Mouse (Mus musculus): ENCODE measurements around the gene Smc4. TPM values are rescaled to one million over a fixed set of nuclear protein-coding genes. Genes with fewer than 3 reads are reported as not detected.

Smc4 gene
- polyA plus RNA-seq (2012; ENCODE audit: insufficient read depth, insufficient read length, missing spikeins), result 6.3 and 7.3 TPM in 2 replicates

- Histone ChIP-seq H3K27ac (replicated peaks; ENCODE audit: low read depth, low read length) (peak within 1 kb of the TSS; percentile 97), H3K4me1 (ENCODE audit: control insufficient read depth, insufficient read depth, insufficient read length, low read length) (no peaks in the 10 kb centered on the region), H3K4me3 (ENCODE audit: insufficient read depth, low read depth, low read length) (peak within 1 kb of the TSS; percentile 91)
Observed at GRCm38 (mm10) chr3:69004437-69005337, at the start of gene Smc4, which contains the start of gene Ift80. TSS of gene Smc4 (plus strand) at chr3:69004738. TSS of gene Ift80 (minus strand) at chr3:69004570.

DNA sequence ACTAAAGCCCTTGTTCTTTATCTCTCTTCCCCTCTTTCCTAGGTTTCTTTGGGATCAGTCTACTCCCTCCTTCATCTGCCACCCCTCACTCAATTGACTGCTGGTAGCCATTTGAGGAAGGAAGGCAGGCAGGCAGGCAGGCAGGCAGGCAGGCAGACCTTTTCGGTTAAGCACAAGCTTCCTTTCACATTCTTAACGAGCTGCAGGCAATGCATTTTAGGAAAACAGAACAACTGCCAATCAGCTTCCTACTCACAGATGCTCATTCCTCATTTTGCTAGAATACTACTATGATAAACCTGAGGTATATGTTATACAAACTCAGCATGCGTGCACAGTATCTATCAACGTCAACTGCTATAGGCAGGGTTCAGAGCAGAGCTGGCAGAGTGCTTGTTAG, 48.1 kb upstream of the Smc4 start:
- Histone ChIP-seq H3K4me1 (ENCODE audit: control insufficient read depth, insufficient read depth, insufficient read length, low read length) (no peaks in the 10 kb centered on the region), H3K4me3 (ENCODE audit: insufficient read depth, low read depth, low read length) (no peak overlapping the region), H3K27ac (replicated peaks; ENCODE audit: low read depth, low read length) (no peak overlapping the region)

DNA sequence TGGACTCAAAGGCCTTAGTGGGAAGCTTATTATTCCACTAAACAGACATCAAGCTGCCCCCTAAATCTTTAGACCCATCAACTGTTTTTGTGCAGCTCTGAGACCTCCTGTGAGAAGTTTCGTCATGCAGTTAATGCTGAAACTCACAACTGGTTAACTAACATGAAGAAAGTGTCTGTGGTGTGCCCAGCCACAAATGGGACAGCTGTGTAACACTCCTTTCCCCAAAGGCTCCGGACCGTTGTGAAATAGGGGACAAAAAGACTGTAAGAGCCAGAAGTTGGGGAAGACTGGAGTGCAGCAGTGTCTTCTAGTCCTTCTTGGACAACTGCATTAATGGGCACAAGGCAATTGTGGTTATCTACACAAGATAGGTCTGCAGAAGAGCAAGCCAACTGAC, 47.1 kb upstream of the Smc4 start:
- Histone ChIP-seq H3K27ac (replicated peaks; ENCODE audit: low read depth, low read length) (no peak overlapping the region), H3K4me3 (ENCODE audit: insufficient read depth, low read depth, low read length) (no peak overlapping the region), H3K4me1 (ENCODE audit: control insufficient read depth, insufficient read depth, insufficient read length, low read length) (no peaks in the 10 kb centered on the region)

DNA sequence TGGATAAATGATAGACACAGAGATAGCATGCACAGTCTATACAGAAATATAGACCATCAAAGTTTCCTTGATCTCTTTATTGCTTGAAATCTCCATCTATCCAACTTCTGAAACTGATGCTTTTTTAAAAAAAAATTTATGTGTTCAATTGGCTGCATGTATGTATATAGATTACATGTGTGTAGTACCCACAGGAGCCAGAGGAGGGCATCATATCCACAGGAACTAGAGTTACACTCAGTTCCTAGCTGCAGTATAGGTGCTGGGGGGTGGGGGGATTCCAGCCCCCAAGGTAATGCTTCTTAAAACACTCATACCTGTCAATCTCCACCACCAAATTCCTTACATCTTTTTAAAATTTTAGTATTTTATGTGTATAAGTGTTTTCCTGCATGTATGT, 39.9 kb upstream of the Smc4 start:
- H3K27ac ChIP-seq (replicated peaks; ENCODE audit: low read depth, low read length), result no peak overlapping the region
- H3K4me1 ChIP-seq (ENCODE audit: control insufficient read depth, insufficient read depth, insufficient read length, low read length), result no peaks in the 10 kb centered on the region
- H3K4me3 ChIP-seq (ENCODE audit: insufficient read depth, low read depth, low read length), result no peak overlapping the region

GRCm38 (mm10) chr3:68966527-68967285, 37.8 kb upstream of the Smc4 start:
- H3K4me1 ChIP-seq (ENCODE audit: control insufficient read depth, insufficient read depth, insufficient read length, low read length), result no peaks in the 10 kb centered on the region
- no peak overlapping the region for H3K4me3 ChIP-seq (ENCODE audit: insufficient read depth, low read depth, low read length)
- H3K27ac ChIP-seq (replicated peaks; ENCODE audit: low read depth, low read length), result no peak overlapping the region

DNA sequence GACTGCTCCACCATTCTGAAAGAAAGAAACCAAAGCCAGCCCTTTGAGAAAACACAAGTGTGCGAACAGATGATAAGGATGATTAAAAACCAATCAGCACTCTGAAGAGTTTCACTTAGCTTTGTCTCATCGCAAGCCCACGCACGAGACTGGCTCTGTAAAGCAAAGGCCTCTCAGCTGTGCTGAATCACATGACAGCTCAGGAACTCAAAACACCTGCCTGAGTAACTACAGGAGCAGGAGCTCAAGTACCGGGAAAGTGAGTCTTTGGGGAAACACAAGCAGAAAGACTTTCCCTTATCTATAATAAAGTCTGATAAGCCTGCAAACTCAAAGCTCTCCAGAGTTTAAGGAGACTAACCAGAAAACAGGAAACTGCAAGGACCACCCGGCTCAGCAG, 37.1 kb upstream of the Smc4 start:
- Histone ChIP-seq H3K4me3 (ENCODE audit: insufficient read depth, low read depth, low read length) (no peak overlapping the region), H3K27ac (replicated peaks; ENCODE audit: low read depth, low read length) (no peak overlapping the region), H3K4me1 (ENCODE audit: control insufficient read depth, insufficient read depth, insufficient read length, low read length) (no peaks in the 10 kb centered on the region)

DNA sequence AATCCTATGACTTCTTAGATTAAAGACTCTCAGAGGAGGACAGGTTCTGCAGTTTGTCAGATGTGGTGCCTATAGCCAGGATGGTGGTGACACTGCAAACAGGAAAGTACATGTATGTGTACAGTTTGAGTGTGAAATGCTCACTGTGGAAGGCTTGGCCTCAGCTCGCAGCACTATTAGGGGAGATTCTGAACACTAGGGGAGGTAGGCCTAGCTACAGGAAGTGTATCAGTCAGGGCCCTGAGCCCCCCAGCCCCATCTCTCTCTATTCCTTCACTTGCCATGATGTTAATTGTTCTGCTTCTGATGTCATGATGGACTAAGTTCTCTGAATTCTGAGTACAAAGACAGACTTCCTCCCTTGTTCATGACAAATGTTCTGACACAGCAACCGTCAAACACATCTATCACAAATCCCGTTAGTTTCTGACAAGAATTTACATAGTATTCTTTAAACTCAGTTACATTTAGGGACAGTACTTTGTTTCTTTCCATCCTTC, 35.4 kb upstream of the Smc4 start:
- no peak overlapping the region for H3K4me3 ChIP-seq (ENCODE audit: insufficient read depth, low read depth, low read length)
- H3K4me1 ChIP-seq (ENCODE audit: control insufficient read depth, insufficient read depth, insufficient read length, low read length), result no peaks in the 10 kb centered on the region
- H3K27ac ChIP-seq (replicated peaks; ENCODE audit: low read depth, low read length), result no peak overlapping the region

DNA sequence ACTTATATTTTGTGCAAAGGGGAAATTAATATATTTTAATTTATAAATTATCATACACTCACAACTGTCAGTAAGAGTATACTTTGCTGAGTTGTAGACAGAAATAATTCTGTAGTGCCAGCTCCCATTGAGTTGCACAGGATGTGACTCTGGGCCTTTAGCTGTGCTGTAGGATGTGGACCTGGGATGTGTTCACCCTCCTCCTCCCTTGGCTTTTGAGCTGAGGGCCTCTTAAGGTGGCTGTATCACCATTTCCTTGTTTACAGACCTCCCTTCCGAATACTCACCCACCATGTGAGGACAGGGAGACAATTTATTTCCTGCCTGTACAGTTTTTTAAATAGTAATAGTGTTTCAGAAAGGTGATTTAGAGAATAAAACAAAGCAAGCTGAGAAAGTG, 31.0 kb upstream of the Smc4 start:
- Histone ChIP-seq H3K4me3 (ENCODE audit: insufficient read depth, low read depth, low read length) (no peak overlapping the region), H3K4me1 (ENCODE audit: control insufficient read depth, insufficient read depth, insufficient read length, low read length) (no peaks in the 10 kb centered on the region), H3K27ac (replicated peaks; ENCODE audit: low read depth, low read length) (no peak overlapping the region)

DNA sequence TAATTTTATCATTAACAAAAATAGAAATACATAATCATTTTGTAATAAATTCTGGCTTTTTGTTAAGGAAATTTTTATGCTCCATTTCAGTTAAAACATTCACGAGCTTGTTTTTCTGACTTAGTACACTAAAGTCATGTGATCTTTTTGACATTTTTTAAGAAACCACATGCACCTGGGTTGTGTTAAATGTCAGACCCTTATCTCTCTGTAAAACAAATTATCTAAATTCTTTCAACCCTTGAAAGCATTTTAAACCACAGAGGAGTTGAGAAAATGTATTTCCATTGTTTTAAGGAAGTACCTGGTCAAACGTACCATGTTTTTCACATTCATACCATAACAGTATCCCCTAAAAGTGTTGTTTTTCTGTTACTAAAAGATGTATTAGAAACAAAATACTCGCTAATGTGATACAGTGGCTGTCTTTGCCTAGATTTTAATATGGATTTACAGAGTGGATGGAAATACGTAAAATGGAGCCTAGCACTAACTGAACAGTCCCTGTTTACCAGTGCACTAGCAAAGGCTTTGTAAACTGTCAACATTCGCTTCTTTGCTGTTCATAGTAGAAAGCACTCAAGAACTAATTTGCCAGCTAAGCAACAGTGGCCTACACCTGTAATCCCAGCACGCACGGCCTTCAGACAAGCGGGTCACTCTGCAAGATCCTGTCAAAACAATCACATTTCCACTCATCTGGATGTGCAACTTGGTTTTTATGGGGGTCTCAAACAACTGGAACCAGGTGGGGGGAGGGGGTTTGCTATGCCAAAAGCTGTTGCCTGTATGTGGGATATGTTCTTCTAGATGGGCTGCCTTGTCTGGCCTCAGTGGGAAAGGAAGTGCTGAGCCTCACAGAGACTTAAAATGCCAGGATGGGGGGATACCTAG, 29.7 kb upstream of the Smc4 start:
- H3K27ac ChIP-seq (replicated peaks; ENCODE audit: low read depth, low read length), result no peak overlapping the region
- H3K4me3 ChIP-seq (ENCODE audit: insufficient read depth, low read depth, low read length), result no peak overlapping the region
- H3K4me1 ChIP-seq (ENCODE audit: control insufficient read depth, insufficient read depth, insufficient read length, low read length), result no peaks in the 10 kb centered on the region

GRCm38 (mm10) chr3:68975533-68976490, 28.7 kb upstream of the Smc4 start:
- Histone ChIP-seq H3K4me1 (ENCODE audit: control insufficient read depth, insufficient read depth, insufficient read length, low read length) (no peaks in the 10 kb centered on the region), H3K27ac (replicated peaks; ENCODE audit: low read depth, low read length) (no peak overlapping the region), H3K4me3 (ENCODE audit: insufficient read depth, low read depth, low read length) (no peak overlapping the region)

- H3K27ac ChIP-seq (replicated peaks; ENCODE audit: low read depth, low read length), result no peak overlapping the region
- no peaks in the 10 kb centered on the region for H3K4me1 ChIP-seq (ENCODE audit: control insufficient read depth, insufficient read depth, insufficient read length, low read length)
- H3K4me3 ChIP-seq (ENCODE audit: insufficient read depth, low read depth, low read length), result no peak overlapping the region
Observed at GRCm38 (mm10) chr3:68977696-68978095, 26.8 kb upstream of the Smc4 start.

DNA sequence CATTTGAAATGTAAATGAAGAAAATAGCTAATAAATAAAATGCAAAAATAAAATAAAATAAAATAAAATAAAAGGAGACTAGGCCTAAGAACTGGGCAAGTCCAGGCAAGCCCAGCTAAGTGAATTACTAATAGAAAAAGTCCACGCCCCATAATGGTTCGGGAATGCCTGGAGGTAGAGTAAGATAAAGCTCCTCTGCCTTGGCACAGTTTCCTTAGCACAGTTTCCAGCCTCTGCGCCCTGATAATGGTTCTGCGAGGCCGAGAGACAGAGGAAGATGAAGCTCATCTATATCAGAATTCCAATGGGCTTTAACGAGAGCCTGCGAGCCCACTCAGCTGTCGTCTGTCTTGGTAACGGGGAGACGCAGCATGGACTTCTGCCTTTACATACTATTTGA, 25.4 kb upstream of the Smc4 start:
- Histone ChIP-seq H3K4me1 (ENCODE audit: control insufficient read depth, insufficient read depth, insufficient read length, low read length) (no peaks in the 10 kb centered on the region), H3K27ac (replicated peaks; ENCODE audit: low read depth, low read length) (no peak overlapping the region), H3K4me3 (ENCODE audit: insufficient read depth, low read depth, low read length) (no peak overlapping the region)

DNA sequence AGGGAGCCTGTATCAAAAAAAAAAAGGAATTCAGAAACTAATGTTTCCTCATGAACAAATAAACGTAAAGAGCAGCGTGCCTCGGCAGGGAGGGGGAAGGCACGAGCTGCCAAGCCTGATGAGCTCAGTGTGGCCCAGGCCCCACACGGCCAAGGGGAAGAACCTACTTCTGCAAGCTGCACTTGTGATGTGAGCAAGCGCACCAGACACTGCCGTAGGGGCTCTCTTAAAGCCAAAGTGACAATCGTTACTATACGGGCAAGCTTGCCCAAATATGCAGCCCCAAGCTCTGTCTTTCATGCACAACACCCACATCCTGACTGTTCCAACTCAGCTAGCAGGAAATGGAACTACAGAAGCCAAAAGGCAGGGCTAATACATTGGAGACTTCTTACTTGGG, 23.6 kb upstream of the Smc4 start:
- no peak overlapping the region for H3K27ac ChIP-seq (replicated peaks; ENCODE audit: low read depth, low read length)

GRCm38 (mm10) chr3:68986550-68986949, 18.0 kb upstream of the Smc4 start:
- no peak overlapping the region for H3K4me3 ChIP-seq (ENCODE audit: insufficient read depth, low read depth, low read length)
- H3K27ac ChIP-seq (replicated peaks; ENCODE audit: low read depth, low read length), result no peak overlapping the region
- H3K4me1 ChIP-seq (ENCODE audit: control insufficient read depth, insufficient read depth, insufficient read length, low read length), result no peaks in the 10 kb centered on the region

More for the DNA sequence above, 23.6 kb upstream of the Smc4 start:
- Histone ChIP-seq H3K4me3 (ENCODE audit: insufficient read depth, low read depth, low read length) (no peak overlapping the region), H3K4me1 (ENCODE audit: control insufficient read depth, insufficient read depth, insufficient read length, low read length) (no peaks in the 10 kb centered on the region)
